Mouse (Mus musculus): ENCODE results near the gene Tmprss3.

DNA sequence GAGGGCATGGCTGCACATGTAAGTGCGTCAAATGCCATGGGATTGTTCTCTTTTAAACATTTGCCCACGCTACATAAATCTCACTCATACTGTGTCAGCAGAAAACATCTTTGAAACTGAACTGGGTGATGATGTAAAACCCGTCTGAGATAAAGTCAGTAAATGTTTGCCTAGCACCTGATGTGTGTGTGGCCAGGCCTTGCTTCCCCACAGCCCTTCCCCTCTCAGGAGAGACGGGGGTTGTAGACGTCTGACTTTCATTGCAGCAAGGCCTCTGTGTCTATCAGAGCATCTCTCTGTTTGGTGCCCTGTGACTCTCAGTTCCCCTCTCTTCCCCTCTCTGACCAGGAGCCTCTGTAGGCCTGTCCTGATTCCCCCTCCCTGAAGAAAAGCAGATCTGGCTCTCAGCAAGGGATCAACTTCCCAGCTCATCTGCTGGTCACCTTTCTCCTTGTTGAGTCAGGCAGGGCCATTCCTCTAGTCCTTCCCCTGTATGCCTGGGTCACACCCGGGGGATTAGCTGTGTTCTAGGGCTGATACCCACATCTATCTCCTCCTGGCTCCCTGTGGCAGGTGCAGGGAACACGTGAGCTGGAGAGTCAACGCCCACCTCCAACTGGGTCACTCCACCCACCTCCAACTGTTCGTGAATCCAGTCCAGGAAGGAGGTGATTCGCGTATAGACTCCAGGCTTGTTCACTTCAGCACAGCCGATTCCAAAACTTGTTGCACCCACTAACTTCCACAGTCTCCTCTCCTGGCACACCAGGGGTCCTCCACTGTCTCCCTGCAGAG, 15.4 kb downstream of the Tmprss3 start:
- TF ChIP-seq POLR2A (IDR thresholded peaks at IDR 0.05; ENCODE audit: low read depth, low read length) (no peak), CTCF (IDR thresholded peaks at IDR 0.05; ENCODE audit: extremely low read depth, insufficient read depth, insufficient read length, insufficient replicate concordance) (no peak)

All from spleen, adult 2 months (tissue).